Mouse (Mus musculus): Measurements from ENCODE around the gene Actr1b. TPM values are rescaled to one million over a fixed set of nuclear protein-coding genes. Genes with fewer than 3 reads are reported as not detected.
"Not testable (repeated sequence)": the region's sequence is repeated elsewhere in the genome, so short reads cannot be mapped to it uniquely, and the experiment has no call there.

The Actr1b gene
- total RNA-seq, 1 experiment: 115 TPM

DNA sequence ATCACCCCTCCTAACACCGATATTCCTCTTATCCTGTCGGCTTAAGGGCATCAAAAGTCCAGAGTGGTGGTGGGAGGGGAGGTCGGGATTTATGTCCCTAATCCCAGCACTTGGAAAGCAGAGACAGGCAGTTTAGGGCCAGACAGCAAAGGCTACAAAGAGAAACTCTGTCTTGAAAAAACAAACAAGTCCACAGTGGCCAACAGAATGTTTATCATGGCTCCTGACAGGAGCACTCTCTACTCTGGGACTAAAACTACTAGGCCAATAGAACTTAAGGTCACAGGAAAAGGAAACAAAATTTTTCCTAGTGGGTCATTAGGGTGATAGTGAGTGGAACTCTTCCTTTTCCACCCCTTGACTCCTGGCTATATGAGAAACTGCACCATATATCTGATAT lies 39.3 kb downstream of the Actr1b start:
- no peak for DNase-seq (ENCODE audit: low read depth, low spot score)
- in situ Hi-C loops (cut with MboI; ENCODE audit: low sequenced_read_pairs in 2 of 2, unreplicated experiment in 2 of 2): no loop called here
- H3K36me3 ChIP-seq (ENCODE audit: control insufficient read depth, insufficient read depth, low read length, poor library complexity, severe bottlenecking): 0 out of 2 replicates have a peak, but pooled peaks cover 2% of the 10 kb centered on the region

DNA sequence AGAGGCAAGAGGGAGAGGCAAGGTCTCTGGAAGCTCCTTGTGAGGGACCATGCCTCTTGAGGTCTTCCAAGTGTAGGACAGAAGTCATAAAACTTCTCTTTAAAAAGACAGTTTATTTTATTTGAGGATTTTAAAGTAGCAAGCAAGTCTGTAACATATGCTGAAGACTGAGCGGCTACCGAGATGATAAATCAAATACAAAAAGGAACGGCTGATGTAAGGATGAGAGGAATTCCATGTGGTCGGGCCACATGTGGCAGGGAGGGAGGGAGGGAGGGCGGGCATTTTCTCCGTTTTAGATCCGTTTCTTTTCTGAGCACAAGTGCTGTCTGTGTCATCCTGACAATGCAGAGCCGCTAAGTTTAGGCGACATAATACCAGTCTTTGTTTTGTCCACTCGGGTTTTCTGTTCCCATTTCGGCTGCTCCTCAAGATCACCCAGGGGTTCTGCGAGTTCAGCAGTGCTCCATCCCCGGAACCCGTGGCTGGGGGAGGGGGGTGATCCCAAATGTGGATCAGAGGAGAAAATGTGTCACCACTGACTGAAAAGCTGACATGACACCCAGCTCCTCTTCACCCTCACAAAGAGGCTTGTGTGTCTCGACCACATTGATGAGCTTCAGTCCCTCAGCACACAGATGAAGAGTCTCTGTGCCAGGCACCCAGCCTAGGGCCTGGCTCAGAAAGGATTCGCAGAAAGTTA lies 41.4 kb downstream of the Actr1b start:
- Histone ChIP-seq H3K4me3 (ENCODE audit: insufficient read depth in 1 of 2, low read depth in 1 of 2, low read length in 2 of 2, poor library complexity in 1 of 2, severe bottlenecking in 1 of 2) (peak overlapping the region; percentile 24 to 26; a peak in 2 of 4 replicates), H3K9ac (ENCODE audit: insufficient read depth, low read depth, low read length, poor library complexity, severe bottlenecking) (no peak overlapping the region), H3K9me3 (ENCODE audit: control insufficient read depth, insufficient read depth, low read depth, low read length) (no peaks in the 10 kb centered on the region), H3K4me1 (ENCODE audit: control insufficient read depth in 2 of 2, insufficient read depth in 2 of 2, low read length in 2 of 2, poor library complexity in 1 of 2) (peaks cover 0 to 4% of the 10 kb centered on the region in 2 experiments; a peak in 1 of 4 replicates), H3K36me3 (ENCODE audit: control insufficient read depth, insufficient read depth, low read length, poor library complexity, severe bottlenecking) (0 out of 2 replicates have a peak, but pooled peaks cover 2% of the 10 kb centered on the region), H3K27ac (ENCODE audit: insufficient read depth, low read depth, low read length, poor library complexity, severe bottlenecking) (no peak overlapping the region)
- in situ Hi-C loops (cut with MboI; ENCODE audit: low sequenced_read_pairs in 2 of 2, unreplicated experiment in 2 of 2): no loop called here
- DNase-seq (ENCODE audit: low read depth, low spot score): no peak
- TF ChIP-seq CHD2 (IDR thresholded peaks at IDR 0.05; ENCODE audit: low read depth, low read length) (no peak), HCFC1 (IDR thresholded peaks at IDR 0.05; ENCODE audit: borderline replicate concordance, insufficient read depth, low read length) (no peak)

More for the DNA sequence above, 39.3 kb downstream of the Actr1b start:
- no peak overlapping the region for H3K27ac ChIP-seq (ENCODE audit: insufficient read depth, low read depth, low read length, poor library complexity, severe bottlenecking)
- TF ChIP-seq MAFK (IDR thresholded peaks at IDR 0.05; ENCODE audit: insufficient read depth, low read depth, low read length): no peak
- no peak for TF ChIP-seq ZC3H11A (IDR thresholded peaks at IDR 0.05; ENCODE audit: borderline replicate concordance, low read depth, low read length)
- no peak for TF ChIP-seq HCFC1 (IDR thresholded peaks at IDR 0.05; ENCODE audit: borderline replicate concordance, insufficient read depth, low read length)
- H3K4me1 ChIP-seq (ENCODE audit: control insufficient read depth in 2 of 2, insufficient read depth in 2 of 2, low read length in 2 of 2, poor library complexity in 1 of 2): peaks cover 0 to 4% of the 10 kb centered on the region in 2 experiments; a peak in 1 of 4 replicates
- no peaks in the 10 kb centered on the region for H3K9me3 ChIP-seq (ENCODE audit: control insufficient read depth, insufficient read depth, low read depth, low read length)
- no peak overlapping the region for H3K9ac ChIP-seq (ENCODE audit: insufficient read depth, low read depth, low read length, poor library complexity, severe bottlenecking)
- H3K4me3 ChIP-seq (ENCODE audit: insufficient read depth in 1 of 2, low read depth in 1 of 2, low read length in 2 of 2, poor library complexity in 1 of 2, severe bottlenecking in 1 of 2): no peak overlapping the region

DNA sequence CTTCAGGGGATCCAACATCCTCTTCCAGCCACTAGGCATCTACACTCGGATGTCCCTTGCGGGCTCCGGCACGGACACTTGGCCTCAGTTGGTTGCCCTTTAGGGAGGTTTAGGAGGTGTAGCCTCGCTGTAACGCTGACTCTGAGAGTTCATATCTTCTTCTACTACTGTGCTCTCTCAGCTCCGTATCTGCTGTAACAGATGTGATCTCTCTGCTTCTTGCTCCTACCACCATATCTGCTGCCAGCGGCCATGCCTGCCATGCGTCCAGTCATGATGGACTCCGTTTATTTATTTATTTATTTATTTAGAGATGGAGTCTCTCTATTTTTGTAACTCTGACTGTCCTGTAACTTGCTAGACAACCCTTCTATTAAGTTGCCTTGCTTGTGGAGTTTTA lies 43.0 kb downstream of the Actr1b start:
- H3K36me3 ChIP-seq (ENCODE audit: control insufficient read depth, insufficient read depth, low read length, poor library complexity, severe bottlenecking): 0 out of 2 replicates have a peak, but pooled peaks cover 2% of the 10 kb centered on the region
- H3K9ac ChIP-seq (ENCODE audit: insufficient read depth, low read depth, low read length, poor library complexity, severe bottlenecking): no peak overlapping the region
- no peak for TF ChIP-seq MAFK (IDR thresholded peaks at IDR 0.05; ENCODE audit: insufficient read depth, low read depth, low read length)
- TF ChIP-seq ZNF384 (IDR thresholded peaks at IDR 0.05; ENCODE audit: low read depth, low read length): no peak
- no peak for TF ChIP-seq CHD2 (IDR thresholded peaks at IDR 0.05; ENCODE audit: low read depth, low read length)
- TF ChIP-seq ZC3H11A (IDR thresholded peaks at IDR 0.05; ENCODE audit: borderline replicate concordance, low read depth, low read length): no peak
- TF ChIP-seq HCFC1 (IDR thresholded peaks at IDR 0.05; ENCODE audit: borderline replicate concordance, insufficient read depth, low read length): no peak
- no peak overlapping the region for H3K4me3 ChIP-seq (ENCODE audit: insufficient read depth in 1 of 2, low read depth in 1 of 2, low read length in 2 of 2, poor library complexity in 1 of 2, severe bottlenecking in 1 of 2)
- no peak overlapping the region for H3K27ac ChIP-seq (ENCODE audit: insufficient read depth, low read depth, low read length, poor library complexity, severe bottlenecking)
- H3K9me3 ChIP-seq (ENCODE audit: control insufficient read depth, insufficient read depth, low read depth, low read length): no peaks in the 10 kb centered on the region
- in situ Hi-C loops (cut with MboI; ENCODE audit: low sequenced_read_pairs in 2 of 2, unreplicated experiment in 2 of 2): no loop called here
- no peak for DNase-seq (ENCODE audit: low read depth, low spot score)
- peaks cover 0 to 4% of the 10 kb centered on the region in 2 experiments; a peak in 1 of 4 replicates for H3K4me1 ChIP-seq (ENCODE audit: control insufficient read depth in 2 of 2, insufficient read depth in 2 of 2, low read length in 2 of 2, poor library complexity in 1 of 2)

GRCm38 (mm10) chr1:36670256-36670655 lies 44.0 kb downstream of the Actr1b start:
- H3K36me3 ChIP-seq (ENCODE audit: control insufficient read depth, insufficient read depth, low read length, poor library complexity, severe bottlenecking): 0 out of 2 replicates have a peak, but pooled peaks cover 2% of the 10 kb centered on the region
- H3K4me1 ChIP-seq (ENCODE audit: control insufficient read depth in 2 of 2, insufficient read depth in 2 of 2, low read length in 2 of 2, poor library complexity in 1 of 2): peaks cover 2 to 9% of the 10 kb centered on the region in 2 experiments; a peak in 1 of 4 replicates
- H3K27ac ChIP-seq (ENCODE audit: insufficient read depth, low read depth, low read length, poor library complexity, severe bottlenecking): no peak overlapping the region
- TF ChIP-seq MAFK (IDR thresholded peaks at IDR 0.05; ENCODE audit: insufficient read depth, low read depth, low read length) (no peak), CHD2 (IDR thresholded peaks at IDR 0.05; ENCODE audit: low read depth, low read length) (no peak), ZC3H11A (IDR thresholded peaks at IDR 0.05; ENCODE audit: borderline replicate concordance, low read depth, low read length) (no peak), HCFC1 (IDR thresholded peaks at IDR 0.05; ENCODE audit: borderline replicate concordance, insufficient read depth, low read length) (no peak), ZNF384 (IDR thresholded peaks at IDR 0.05; ENCODE audit: low read depth, low read length) (no peak)
- H3K9ac ChIP-seq (ENCODE audit: insufficient read depth, low read depth, low read length, poor library complexity, severe bottlenecking): no peak overlapping the region
- H3K4me3 ChIP-seq (ENCODE audit: insufficient read depth in 1 of 2, low read depth in 1 of 2, low read length in 2 of 2, poor library complexity in 1 of 2, severe bottlenecking in 1 of 2): no peak overlapping the region
- no peaks in the 10 kb centered on the region for H3K9me3 ChIP-seq (ENCODE audit: control insufficient read depth, insufficient read depth, low read depth, low read length)
- no peak for DNase-seq (ENCODE audit: low read depth, low spot score)
- in situ Hi-C loops (cut with MboI; ENCODE audit: low sequenced_read_pairs in 2 of 2, unreplicated experiment in 2 of 2): no loop called here

DNA sequence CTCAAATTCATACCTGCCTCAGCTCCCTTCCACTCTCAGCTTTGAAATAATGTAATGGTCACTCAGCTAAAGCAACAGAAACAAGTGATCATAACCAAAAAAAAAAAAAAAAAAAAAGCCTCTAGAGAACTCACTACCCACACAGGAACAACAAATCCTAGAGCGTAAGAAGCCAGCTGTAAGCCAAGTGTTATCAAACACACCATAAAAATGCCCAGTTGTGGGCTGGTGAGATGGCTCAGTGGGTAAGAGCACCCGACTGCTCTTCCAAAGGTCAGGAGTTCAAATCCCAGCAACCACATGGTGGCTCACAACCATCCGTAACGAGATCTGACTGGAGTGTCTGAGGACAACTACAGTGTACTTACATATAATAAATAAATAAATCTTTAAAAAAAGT lies 46.2 kb downstream of the Actr1b start:
- DNase-seq (ENCODE audit: low read depth, low spot score); H3K4me1 ChIP-seq (ENCODE audit: control insufficient read depth in 2 of 2, insufficient read depth in 2 of 2, low read length in 2 of 2, poor library complexity in 1 of 2); H3K9me3 ChIP-seq (ENCODE audit: control insufficient read depth, insufficient read depth, low read depth, low read length); H3K9ac ChIP-seq (ENCODE audit: insufficient read depth, low read depth, low read length, poor library complexity, severe bottlenecking); in situ Hi-C loops (cut with MboI; ENCODE audit: low sequenced_read_pairs in 2 of 2, unreplicated experiment in 2 of 2); H3K36me3 ChIP-seq (ENCODE audit: control insufficient read depth, insufficient read depth, low read length, poor library complexity, severe bottlenecking); H3K4me3 ChIP-seq (ENCODE audit: insufficient read depth in 1 of 2, low read depth in 1 of 2, low read length in 2 of 2, poor library complexity in 1 of 2, severe bottlenecking in 1 of 2); H3K27ac ChIP-seq (ENCODE audit: insufficient read depth, low read depth, low read length, poor library complexity, severe bottlenecking): not testable (repeated sequence)

Measured in ES-E14 (cell line).